Mouse (Mus musculus) heart, embryonic 12.5 days (tissue): Measurements from ENCODE around the gene Hist1h2ba. TPM values are rescaled to one million over a fixed set of nuclear protein-coding genes. Genes with fewer than 3 reads are reported as not detected.

ENCODE experiments used
- ATAC-seq: fragments of 200-750 bp; cut with Nextera tagmentation; 2 replicates; pipeline ENCODE4 v1.8.0; 2017; ENCODE audit warnings: moderate TSS enrichment, moderate library complexity; ENCODE audit not compliant: insufficient number of reproducible peaks, low FRiP score
- H3K27ac ChIP-seq: fragments of 300-500 bp; sonication (generic); 2 replicates; pipeline ENCODE4 v1.5.1; 2016; ENCODE audit warnings: mild to moderate bottlenecking, moderate library complexity; ENCODE audit not compliant: poor library complexity, severe bottlenecking
- H3K27me3 ChIP-seq: fragments of 300-500 bp; sonication (generic); replicated peaks from 2 replicates; pipeline ENCODE4 v1.6.1; 2016; ENCODE audit warnings: mild to moderate bottlenecking, moderate library complexity
- H3K36me3 ChIP-seq: fragments of 300-500 bp; sonication (generic); 2 replicates; pipeline ENCODE4 v1.6.1; 2016; ENCODE audit warnings: mild to moderate bottlenecking, moderate library complexity
- H3K4me1 ChIP-seq: fragments of 300-500 bp; sonication (generic); replicated peaks from 2 replicates; pipeline ENCODE4 v1.6.1; 2016; ENCODE audit warnings: mild to moderate bottlenecking
- H3K4me2 ChIP-seq: fragments of 300-500 bp; sonication (generic); 2 replicates; pipeline ENCODE4 v1.6.1; 2016; ENCODE audit warnings: mild to moderate bottlenecking, moderate library complexity
- H3K4me3 ChIP-seq: fragments of 300-500 bp; sonication (generic); 2 replicates; pipeline ENCODE4 v1.5.1; 2016; ENCODE audit warnings: mild to moderate bottlenecking
- H3K9ac ChIP-seq: fragments of 300-500 bp; sonication (generic); 2 replicates; pipeline ENCODE4 v1.6.1; 2016; ENCODE audit warnings: mild to moderate bottlenecking, moderate library complexity
- H3K9me3 ChIP-seq: fragments of 300-500 bp; sonication (generic); replicated peaks from 2 replicates; pipeline ENCODE4 v1.6.1; 2016; ENCODE audit warnings: mild to moderate bottlenecking, moderate library complexity
- WGBS: fragments of 180-500 bp; shearing (Covaris S2); methylation state at CpG from one replicate; pipeline ENCODE4 v1.1.7; 2016; 5-methylcytosine and 5-hydroxymethylcytosine counted together
- polyA plus RNA-seq: library from polyadenylated mRNA; unstranded; fragments of >200 nt; fragmentation: Nextera tagmentation; extraction: Ambion mirVana; gene quantifications from 2 replicates; pipeline ENCODE4 v1.2.1, GENCODE M21; 2016

Hist1h2ba gene
- polyA plus RNA-seq, 1 experiment from 2014 or later = not detected

DNA sequence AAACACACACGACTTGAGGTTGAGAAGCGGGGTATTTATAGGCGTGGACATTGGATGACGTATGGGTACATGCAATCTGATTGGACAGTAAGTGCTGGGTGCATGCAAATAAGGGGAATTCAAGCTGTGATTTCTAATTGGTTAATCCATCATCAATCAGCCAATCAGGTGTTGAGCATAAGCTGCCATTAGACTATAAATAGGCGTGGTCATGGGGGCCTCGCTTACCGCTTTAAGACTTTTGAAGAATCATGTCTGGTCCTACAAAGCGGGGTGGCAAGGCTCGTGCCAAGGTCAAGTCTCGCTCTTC is 210 bp upstream of the Hist1h2ba start, which contains the start of gene Hist1h2aa:
Hist1h2aa (plus strand) TSS at position 252 of the 310 bp plus-strand sequence.
- ATAC-seq = no peak
- Histone ChIP-seq H3K27me3 (no peaks in the 10 kb centered on the region; the same call in 1 of the 2 replicates), H3K9ac (no peak within 1 kb of the TSS), H3K4me3 (no peak within 1 kb of the TSS), H3K4me1 (no peaks in the 10 kb centered on the region), H3K27ac (no peak within 1 kb of the TSS), H3K36me3 (no peaks in the 10 kb centered on the region), H3K4me2 (no peak within 1 kb of the TSS), H3K9me3 (0 out of 2 replicates have a peak, but pooled peaks cover 5% of the 10 kb centered on the region)
- 80% methylated on average over 10 of the region's 10 CpGs for whole genome bisulfite sequencing

DNA sequence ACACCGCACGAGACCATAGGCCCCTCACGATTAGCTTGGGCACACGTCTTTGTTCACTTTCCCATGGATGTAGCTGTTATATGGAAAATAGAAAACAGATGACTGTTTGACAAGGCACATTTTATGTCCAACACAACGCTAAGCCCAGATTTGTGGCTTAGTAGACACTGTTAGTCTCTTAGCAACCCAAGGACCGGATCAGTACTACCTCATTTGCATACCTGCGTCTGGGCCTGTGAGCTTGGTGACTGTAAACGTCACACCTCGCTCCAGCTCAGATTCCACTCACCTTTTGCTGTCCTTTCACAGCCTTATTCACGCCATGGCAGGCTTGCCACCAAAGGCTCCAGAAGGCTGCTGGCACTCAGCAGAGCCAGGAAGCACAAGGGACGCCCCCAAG is 3.1 kb downstream of the Hist1h2ba start:
- Histone ChIP-seq H3K4me2 (no peak overlapping the region), H3K9me3 (0 out of 2 replicates have a peak, but pooled peaks cover 5% of the 10 kb centered on the region), H3K9ac (no peak overlapping the region), H3K4me3 (no peak overlapping the region), H3K27ac (no peak overlapping the region), H3K4me1 (peaks cover 7% of the 10 kb centered on the region), H3K36me3 (no peaks in the 10 kb centered on the region), H3K27me3 (no peaks in the 10 kb centered on the region; the same call in 1 of the 2 replicates)
- no peak for ATAC-seq
- WGBS = 68% methylated on average over 11 of the region's 11 CpGs

DNA sequence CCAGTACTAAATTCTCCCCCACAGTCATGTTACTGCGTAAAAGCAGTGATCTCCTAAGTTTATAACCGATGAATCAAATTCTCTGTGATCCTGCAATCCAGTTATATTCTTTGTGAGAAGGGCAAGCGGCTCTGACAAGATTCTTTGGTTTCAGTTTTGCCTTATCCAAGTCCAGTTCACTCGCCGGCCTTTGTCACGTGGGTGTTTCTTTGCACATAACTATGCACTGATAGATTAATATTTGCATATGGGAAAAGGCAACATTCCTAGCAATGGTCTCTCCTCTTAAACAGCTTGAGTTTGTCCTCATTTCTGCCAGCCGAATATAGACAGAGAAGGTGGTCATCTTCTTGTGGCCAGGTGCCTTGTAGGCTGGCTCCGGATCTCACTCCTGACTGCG is 3.5 kb downstream of the Hist1h2ba start:
- H3K4me3 ChIP-seq = no peak overlapping the region
- 0 out of 2 replicates have a peak, but pooled peaks cover 5% of the 10 kb centered on the region for H3K9me3 ChIP-seq
- H3K27ac ChIP-seq = no peak overlapping the region
- peaks cover 7% of the 10 kb centered on the region for H3K4me1 ChIP-seq
- no peak overlapping the region for H3K4me2 ChIP-seq
- no peaks in the 10 kb centered on the region for H3K36me3 ChIP-seq
- no peak overlapping the region for H3K9ac ChIP-seq
- no peaks in the 10 kb centered on the region; the same call in 1 of the 2 replicates for H3K27me3 ChIP-seq
- ATAC-seq = no peak
- WGBS = 84% methylated on average over 9 of the region's 9 CpGs

DNA sequence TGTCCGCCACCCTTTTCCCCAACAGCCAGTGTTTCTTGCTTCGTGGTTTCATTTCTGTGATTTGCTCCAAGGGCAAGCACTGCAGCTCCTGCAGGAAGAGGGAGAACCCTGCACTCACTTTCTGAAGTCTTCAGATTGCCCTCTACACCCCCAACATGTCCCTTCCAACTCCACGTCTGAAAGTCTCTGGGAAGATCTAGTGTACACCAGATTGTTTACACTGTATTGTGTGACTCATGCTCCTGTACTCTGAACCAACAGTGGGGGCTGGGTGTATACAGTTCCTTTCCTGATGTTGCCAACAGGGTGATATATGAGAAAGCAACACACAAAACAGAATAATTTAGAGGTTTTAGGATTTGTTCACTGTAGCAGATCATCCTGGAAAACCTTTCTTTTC is 5.3 kb downstream of the Hist1h2ba start:
- no peaks in the 10 kb centered on the region for H3K36me3 ChIP-seq
- H3K27me3 ChIP-seq = no peaks in the 10 kb centered on the region
- no peak overlapping the region for H3K4me3 ChIP-seq
- ATAC-seq = no peak
- WGBS = 37% methylated on average over 3 of the region's 3 CpGs
- no peaks in the 10 kb centered on the region for H3K9me3 ChIP-seq
- H3K27ac ChIP-seq = no peak overlapping the region
- H3K4me1 ChIP-seq = peaks cover 7% of the 10 kb centered on the region
- H3K9ac ChIP-seq = no peak overlapping the region
- peak overlapping the region; percentile 9 for H3K4me2 ChIP-seq

DNA sequence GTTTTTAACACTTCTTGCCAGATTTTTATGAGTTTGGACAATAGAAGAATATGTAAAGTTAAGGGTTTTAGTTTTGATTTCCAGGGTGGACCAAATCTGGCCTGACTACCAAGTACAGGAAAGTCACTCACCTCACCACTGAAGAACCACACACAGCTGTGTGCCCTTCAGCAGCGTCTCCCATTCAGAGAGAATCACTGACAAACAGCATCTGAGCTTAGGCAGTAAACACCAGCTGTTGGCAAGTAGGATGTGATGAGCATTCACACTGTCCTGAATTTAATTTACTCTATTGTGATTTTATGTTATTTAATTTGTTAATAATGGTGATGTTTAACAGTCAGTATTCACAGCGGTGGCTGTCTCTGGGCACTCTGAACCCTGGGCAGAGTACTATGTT is 8.2 kb downstream of the Hist1h2ba start:
- WGBS = 73% methylated on average over 2 of the region's 2 CpGs
- Histone ChIP-seq H3K27me3 (no peaks in the 10 kb centered on the region), H3K4me3 (no peak overlapping the region), H3K36me3 (no peaks in the 10 kb centered on the region), H3K9me3 (no peaks in the 10 kb centered on the region), H3K27ac (no peak overlapping the region), H3K4me2 (no peak overlapping the region), H3K4me1 (peaks cover 7% of the 10 kb centered on the region), H3K9ac (no peak overlapping the region)
- no peak for ATAC-seq

DNA sequence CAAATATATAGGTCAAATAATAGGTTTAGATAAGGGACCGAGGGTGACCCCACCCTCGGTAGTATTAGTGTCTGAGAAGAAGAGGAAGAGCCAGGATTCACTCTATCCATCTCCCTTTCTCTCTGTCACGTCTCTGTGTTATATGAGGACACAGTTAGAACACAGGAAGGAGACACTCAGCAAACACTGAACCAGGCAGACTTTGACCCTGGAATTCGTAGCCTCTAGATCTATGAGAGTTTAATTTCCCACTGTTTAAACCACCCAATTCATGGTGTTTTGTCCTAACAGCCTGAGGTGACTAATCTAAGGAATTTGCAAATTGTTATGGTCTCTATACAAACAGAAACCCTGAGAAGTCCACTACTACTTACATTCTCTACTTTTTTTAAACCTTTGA is 16.3 kb downstream of the Hist1h2ba start:
- Histone ChIP-seq H3K27ac (no peak overlapping the region), H3K4me1 (peaks cover 36% of the 10 kb centered on the region), H3K4me2 (no peak overlapping the region), H3K36me3 (no peaks in the 10 kb centered on the region), H3K9ac (no peak overlapping the region), H3K27me3 (0 out of 2 replicates have a peak, but pooled peaks cover under 1% of the 10 kb centered on the region), H3K4me3 (no peak overlapping the region), H3K9me3 (no peaks in the 10 kb centered on the region)
- 54% methylated on average over 4 of the region's 4 CpGs for WGBS
- ATAC-seq = no peak

DNA sequence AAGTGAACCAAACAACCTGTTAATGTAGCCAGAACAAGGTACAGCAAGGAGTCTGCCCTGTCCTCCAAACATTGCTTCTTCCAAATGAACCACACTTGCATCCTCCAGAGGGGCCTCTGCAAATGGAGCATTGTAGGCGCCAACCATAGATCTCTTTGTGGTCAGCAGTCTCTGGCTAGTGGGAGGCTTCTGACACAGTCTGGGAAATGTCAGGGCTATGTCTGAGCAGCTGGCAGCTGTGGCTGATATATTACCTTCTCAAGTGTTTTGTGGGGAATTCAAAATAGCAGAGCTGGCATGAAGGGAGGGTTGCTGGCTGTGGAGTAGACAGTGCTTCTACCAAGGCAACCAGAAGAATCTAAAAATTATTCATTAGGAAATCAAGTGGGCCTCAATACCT is 17.8 kb downstream of the Hist1h2ba start:
- Histone ChIP-seq H3K9ac (no peak overlapping the region), H3K36me3 (no peaks in the 10 kb centered on the region), H3K27me3 (0 out of 2 replicates have a peak, but pooled peaks cover 5% of the 10 kb centered on the region), H3K9me3 (no peaks in the 10 kb centered on the region), H3K4me2 (peak overlapping the region; percentile 8; the same call in 1 of the 2 replicates), H3K4me3 (no peak overlapping the region), H3K27ac (peak overlapping the region; percentile 59; the same call in 1 of the 2 replicates), H3K4me1 (peaks cover 36% of the 10 kb centered on the region)
- 31% methylated on average over 1 of the region's 1 CpGs for WGBS
- ATAC-seq = no peak

DNA sequence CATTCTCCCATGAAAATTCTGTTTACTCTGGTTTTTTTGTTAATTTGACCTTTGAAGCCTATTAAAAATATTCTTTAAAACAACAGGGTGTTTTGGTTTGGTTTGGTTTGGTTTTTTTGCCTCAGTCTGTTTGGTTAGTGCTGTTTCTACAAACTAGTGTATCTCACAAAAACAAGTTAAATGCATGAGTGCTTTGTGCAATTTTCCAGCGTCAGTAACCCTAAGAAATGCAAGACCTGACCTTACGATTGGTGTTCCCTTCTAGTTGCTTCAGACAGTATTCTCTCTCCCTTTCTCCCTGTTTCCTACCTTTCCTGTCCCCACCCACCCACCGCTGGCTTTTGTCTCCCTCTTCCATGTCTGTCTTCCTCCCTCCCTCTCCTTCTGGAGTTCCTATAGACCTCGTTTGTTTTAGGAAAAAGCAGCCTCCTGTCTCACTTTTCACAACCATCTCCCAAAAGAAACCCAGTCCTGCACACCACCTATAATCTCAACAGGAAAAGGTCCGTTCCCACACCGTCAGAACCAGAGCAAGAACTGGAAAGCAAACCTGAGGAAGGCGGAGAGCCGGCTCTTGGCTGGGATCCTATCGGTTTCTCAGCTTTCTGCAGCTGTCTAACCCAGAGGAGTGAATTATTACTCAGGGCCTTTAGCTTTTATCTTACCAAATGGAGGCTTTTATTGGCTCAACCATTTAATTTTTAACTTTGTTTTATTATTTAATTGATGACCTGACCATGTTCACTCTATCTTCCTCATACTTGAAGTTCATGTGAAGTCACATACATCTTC is 19.4 kb downstream of the Hist1h2ba start, which contains the start of gene Slc17a4:
Slc17a4 (minus strand) TSS at position 634 of the 792 bp plus-strand sequence.
- Histone ChIP-seq H3K27ac (peak within 1 kb of the TSS; percentile 78), H3K36me3 (no peaks in the 10 kb centered on the region), H3K4me2 (peak within 1 kb of the TSS; percentile 26), H3K9ac (no peak within 1 kb of the TSS), H3K4me3 (no peak within 1 kb of the TSS), H3K27me3 (0 out of 2 replicates have a peak, but pooled peaks cover 5% of the 10 kb centered on the region), H3K9me3 (no peaks in the 10 kb centered on the region), H3K4me1 (peaks cover 36% of the 10 kb centered on the region)
- WGBS = 47% methylated on average over 9 of the region's 9 CpGs
- ATAC-seq = no peak; the same call in 1 of the 2 replicates

DNA sequence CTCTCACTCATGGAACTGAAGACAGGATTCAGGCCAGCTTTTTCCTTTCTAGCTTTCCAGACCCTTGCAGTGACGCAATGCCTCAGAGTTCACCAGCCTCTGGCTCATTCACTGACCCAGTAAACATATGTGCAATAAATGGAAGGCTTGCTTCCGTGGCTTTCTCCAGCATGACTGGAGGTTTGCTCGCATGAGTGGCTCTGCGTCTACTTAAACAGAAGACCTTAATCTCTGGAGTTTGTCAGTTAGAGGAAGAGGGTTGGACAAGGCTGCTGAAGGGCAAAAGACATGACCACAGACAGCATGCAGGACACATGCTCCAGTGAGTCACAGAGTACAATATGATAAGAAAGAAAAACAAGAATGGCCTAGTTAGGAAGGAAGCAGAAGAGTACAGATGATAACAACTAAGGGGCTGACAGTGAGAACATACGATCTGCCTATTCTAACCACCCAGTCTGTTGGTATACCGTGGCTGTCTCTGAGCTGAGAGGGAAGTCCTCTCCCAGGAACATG is 20.1 kb downstream of the Hist1h2ba start:
- H3K4me2 ChIP-seq = peak overlapping the region; percentile 9
- H3K4me1 ChIP-seq = peaks cover 36% of the 10 kb centered on the region
- no peaks in the 10 kb centered on the region for H3K9me3 ChIP-seq
- WGBS = 9% methylated on average over 6 of the region's 6 CpGs
- no peak overlapping the region for H3K9ac ChIP-seq
- peak overlapping the region; percentile 78 for H3K27ac ChIP-seq
- H3K36me3 ChIP-seq = no peaks in the 10 kb centered on the region
- peak; percentile 89 for ATAC-seq
- 0 out of 2 replicates have a peak, but pooled peaks cover 5% of the 10 kb centered on the region for H3K27me3 ChIP-seq
- H3K4me3 ChIP-seq = no peak overlapping the region

DNA sequence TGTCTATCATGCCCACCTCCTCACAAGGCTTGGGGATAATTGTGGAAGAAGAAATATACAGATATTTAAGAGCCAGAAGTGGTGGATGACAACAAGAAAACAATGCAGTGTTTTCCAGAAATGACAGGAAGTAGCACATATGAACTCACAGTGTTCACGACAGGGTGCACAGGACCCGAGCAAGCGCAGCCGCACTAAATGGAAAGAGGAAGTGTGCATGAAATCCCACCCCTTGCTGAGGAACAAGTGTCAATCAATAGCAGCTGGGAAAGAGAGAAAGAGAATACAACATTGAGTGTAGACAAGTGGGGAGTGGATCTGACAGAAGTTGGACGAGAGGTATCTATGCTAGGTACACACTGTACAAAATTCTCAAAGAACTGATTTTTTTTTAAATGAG is 22.6 kb downstream of the Hist1h2ba start:
- no peak for ATAC-seq
- H3K27me3 ChIP-seq = peaks cover 10% of the 10 kb centered on the region; the same call in 1 of the 2 replicates
- H3K4me2 ChIP-seq = no peak overlapping the region
- no peak overlapping the region for H3K27ac ChIP-seq
- H3K4me1 ChIP-seq = peaks cover 32% of the 10 kb centered on the region
- H3K9me3 ChIP-seq = no peaks in the 10 kb centered on the region
- WGBS = 76% methylated on average over 5 of the region's 5 CpGs
- H3K4me3 ChIP-seq = no peak overlapping the region
- H3K36me3 ChIP-seq = no peaks in the 10 kb centered on the region
- H3K9ac ChIP-seq = no peak overlapping the region

DNA sequence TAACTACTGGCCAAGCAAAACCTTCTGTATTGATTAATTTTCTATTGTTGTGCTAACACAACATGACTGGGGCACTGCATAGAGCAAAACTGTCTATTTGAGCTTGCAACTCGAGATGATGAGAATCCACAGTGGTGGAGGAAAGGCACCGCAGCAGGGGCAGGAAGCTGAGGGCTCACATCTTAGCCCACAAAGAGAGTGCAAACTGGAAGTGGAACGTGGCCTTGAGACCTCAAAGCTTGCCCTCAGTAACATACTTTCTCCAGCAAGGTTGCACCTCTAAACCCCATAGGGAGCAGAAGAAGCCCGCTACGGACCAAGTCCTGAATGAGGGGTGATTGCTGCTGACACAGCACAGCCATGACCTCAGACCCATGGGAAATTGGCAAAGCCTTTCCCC is 23.8 kb downstream of the Hist1h2ba start:
- WGBS = 75% methylated on average over 5 of the region's 5 CpGs
- no peak overlapping the region for H3K4me3 ChIP-seq
- peaks cover 20% of the 10 kb centered on the region for H3K4me1 ChIP-seq

More for the DNA sequence above, 23.8 kb downstream of the Hist1h2ba start:
- no peak overlapping the region for H3K4me2 ChIP-seq
- no peak overlapping the region for H3K27ac ChIP-seq
- ATAC-seq = no peak
- no peak overlapping the region for H3K9ac ChIP-seq
- H3K9me3 ChIP-seq = no peaks in the 10 kb centered on the region
- H3K36me3 ChIP-seq = no peaks in the 10 kb centered on the region
- H3K27me3 ChIP-seq = peaks cover 10% of the 10 kb centered on the region; the same call in 1 of the 2 replicates
